Mouse (Mus musculus): ENCODE data around the gene Nmu. TPM values are rescaled to one million over a fixed set of nuclear protein-coding genes. Genes with fewer than 3 reads are reported as not detected.

Gene Nmu
- total and polyA plus RNA-seq, 3 experiments, result not detected

DNA sequence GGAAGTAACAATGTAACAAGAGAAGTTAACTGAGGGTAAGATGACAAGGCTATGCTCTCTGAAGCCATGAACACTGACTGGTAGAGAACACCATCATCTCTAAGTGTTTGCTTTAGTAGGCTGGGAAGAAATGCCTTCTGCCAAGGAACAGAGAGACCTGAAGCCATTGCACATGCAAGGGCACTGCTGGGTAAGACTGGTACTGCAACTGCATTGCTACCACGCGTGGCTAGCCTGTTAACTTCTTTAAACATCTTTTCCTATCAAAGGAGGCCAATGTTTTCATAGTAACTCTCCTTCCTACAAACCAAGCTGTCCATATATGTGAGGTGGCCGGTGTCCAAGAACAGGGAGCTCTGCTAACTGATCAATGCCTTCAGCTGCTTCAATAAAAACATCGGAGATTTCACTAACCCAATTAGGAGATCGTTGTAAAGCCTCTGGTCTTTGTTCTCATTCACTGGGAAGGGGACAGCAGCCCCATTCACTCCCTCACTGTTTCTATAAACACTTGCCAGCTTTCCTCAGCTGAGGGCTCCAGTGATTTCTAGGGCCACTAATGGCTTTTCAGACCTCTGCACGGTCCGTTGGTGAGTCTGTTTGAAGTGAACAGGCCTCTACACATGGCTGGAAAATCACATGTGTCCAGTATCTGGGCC is 11.5 kb downstream of the Nmu start:
- Histone ChIP-seq H3K79me2 (ENCODE audit: control insufficient read depth, insufficient read depth, low read length, poor library complexity) (no peaks in the 10 kb centered on the region), H3K36me3 (ENCODE audit: control insufficient read depth in 1 of 2, insufficient read depth in 2 of 2, low read length in 2 of 2) (no peaks in the 10 kb centered on the region), H3K4me3 (ENCODE audit: control insufficient read depth in 1 of 2, insufficient read depth in 1 of 2, low read depth in 2 of 2, low read length in 2 of 2) (no peak overlapping the region), H3K9me3 (replicated peaks; ENCODE audit: insufficient read depth, low read length) (no peaks in the 10 kb centered on the region), H3K27ac (ENCODE audit: control insufficient read depth, low read depth, low read length) (no peak overlapping the region), H3K4me1 (ENCODE audit: control insufficient read depth in 1 of 2, insufficient read depth in 2 of 2, low read length in 2 of 2) (no peaks in the 10 kb centered on the region), H3K27me3 (ENCODE audit: control insufficient read depth in 1 of 2, insufficient read depth in 2 of 2, low read length in 2 of 2) (peaks cover 23 to 30% of the 10 kb centered on the region in 2 experiments), H3K9ac (ENCODE audit: control insufficient read depth, low read depth, low read length, poor library complexity, severe bottlenecking) (no peak overlapping the region)
- DNase-seq (ENCODE audit: low read depth, low spot score), result no peak
- TF ChIP-seq RAD21 (IDR thresholded peaks at IDR 0.05; ENCODE audit: low read depth, low read length), result no peak

DNA sequence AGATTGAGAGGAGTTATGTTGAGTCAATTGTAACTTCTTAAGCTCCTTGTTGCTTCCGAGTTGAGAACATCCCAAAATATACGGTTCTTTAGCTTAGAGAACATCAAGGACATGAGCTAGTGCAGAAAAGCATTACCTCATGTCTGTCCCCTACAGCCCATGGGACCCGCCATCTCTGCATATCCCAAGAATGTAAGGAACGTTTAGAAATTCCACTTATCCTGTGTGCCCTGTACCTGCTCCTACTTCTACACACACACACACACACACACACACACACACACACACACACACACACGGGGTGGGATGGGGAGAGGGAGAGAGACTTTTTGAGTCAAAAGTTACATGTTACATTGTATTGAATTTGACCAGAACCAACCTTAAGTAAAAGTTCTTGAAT is 12.1 kb downstream of the Nmu start:
- H3K27me3 ChIP-seq (ENCODE audit: control insufficient read depth in 1 of 2, insufficient read depth in 2 of 2, low read length in 2 of 2), result peaks cover 28 to 33% of the 10 kb centered on the region in 2 experiments
- H3K9ac ChIP-seq (ENCODE audit: control insufficient read depth, low read depth, low read length, poor library complexity, severe bottlenecking), result no peak overlapping the region
- H3K9me3 ChIP-seq (replicated peaks; ENCODE audit: insufficient read depth, low read length), result no peaks in the 10 kb centered on the region
- H3K4me1 ChIP-seq (ENCODE audit: control insufficient read depth in 1 of 2, insufficient read depth in 2 of 2, low read length in 2 of 2), result no peaks in the 10 kb centered on the region
- H3K79me2 ChIP-seq (ENCODE audit: control insufficient read depth, insufficient read depth, low read length, poor library complexity), result no peaks in the 10 kb centered on the region
- TF ChIP-seq MXI1 (IDR thresholded peaks at IDR 0.05; ENCODE audit: low read depth, low read length) (no peak), MAX (IDR thresholded peaks at IDR 0.05; ENCODE audit: low read length) (no peak), HCFC1 (IDR thresholded peaks at IDR 0.05; ENCODE audit: low read depth, low read length) (no peak), USF2 (IDR thresholded peaks at IDR 0.05; ENCODE audit: borderline replicate concordance in 1 of 2, insufficient read depth in 1 of 2, low read depth in 1 of 2, low read length in 2 of 2) (no peak), MEF2A (IDR thresholded peaks at IDR 0.05; ENCODE audit: extremely low read depth, insufficient replicate concordance, low read depth, low read length, poor library complexity, severe bottlenecking) (no peak), POLR2AphosphoS5 (IDR thresholded peaks at IDR 0.05; ENCODE audit: borderline replicate concordance, low read depth, low read length) (no peak), UBTF (IDR thresholded peaks at IDR 0.05; ENCODE audit: borderline replicate concordance, insufficient read depth, low read depth, low read length) (no peak), NELFE (IDR thresholded peaks at IDR 0.05; ENCODE audit: low read depth, low read length) (no peak), ZMIZ1 (IDR thresholded peaks at IDR 0.05; ENCODE audit: low read depth, low read length) (no peak), MAZ (IDR thresholded peaks at IDR 0.05; ENCODE audit: low read depth, low read length) (no peak), MYB (IDR thresholded peaks at IDR 0.05; ENCODE audit: low read depth, low read length) (no peak), ELF1 (IDR thresholded peaks at IDR 0.05; ENCODE audit: low read depth, low read length) (no peak), POLR2A (IDR thresholded peaks at IDR 0.05; ENCODE audit: control insufficient read depth in 1 of 2, insufficient read depth in 1 of 2, low read depth in 1 of 2, low read length in 2 of 2, poor library complexity in 1 of 2) (no peak), EP300 (IDR thresholded peaks at IDR 0.05; ENCODE audit: low read depth in 1 of 2, low read length in 2 of 2) (no peak), TBP (IDR thresholded peaks at IDR 0.05; ENCODE audit: low read depth, low read length) (no peak)
- no peak overlapping the region for H3K4me3 ChIP-seq (ENCODE audit: control insufficient read depth in 1 of 2, insufficient read depth in 1 of 2, low read depth in 2 of 2, low read length in 2 of 2)
- no peak for DNase-seq (ENCODE audit: low read depth, low spot score)
- no peak overlapping the region for H3K27ac ChIP-seq (ENCODE audit: control insufficient read depth, low read depth, low read length)
- no peaks in the 10 kb centered on the region for H3K36me3 ChIP-seq (ENCODE audit: control insufficient read depth in 1 of 2, insufficient read depth in 2 of 2, low read length in 2 of 2)
